Mouse (Mus musculus) left cerebral cortex, postnatal 10 days (tissue): ENCODE measurements around the gene Manf. TPM values are rescaled to one million over a fixed set of nuclear protein-coding genes. Genes with fewer than 3 reads are reported as not detected.

ENCODE experiments used
- DNase-seq, 2 experiments: peaks; one replicate each; pipeline ENCODE4 v3.0.0; 2021 to 2022; ENCODE audit warnings: low spot score in 2 of 2, mixed read lengths in 1 of 2; ENCODE audit errors: extremely low spot score in 1 of 2
- intact Hi-C: fragments of 180-260 bp; cut with DNase I; formaldehyde crosslinking; loops from one replicate; pipeline ENCODE4 v1.15.1; 2025
- total RNA-seq, 2 experiments: library from RNA; stranded (reverse); gene quantifications; 2 replicates each; pipeline ENCODE4 v1.2.3; 2021

Gene Manf
- total RNA-seq, 2 experiments from 2014 or later, result 115 to 125 TPM

DNA sequence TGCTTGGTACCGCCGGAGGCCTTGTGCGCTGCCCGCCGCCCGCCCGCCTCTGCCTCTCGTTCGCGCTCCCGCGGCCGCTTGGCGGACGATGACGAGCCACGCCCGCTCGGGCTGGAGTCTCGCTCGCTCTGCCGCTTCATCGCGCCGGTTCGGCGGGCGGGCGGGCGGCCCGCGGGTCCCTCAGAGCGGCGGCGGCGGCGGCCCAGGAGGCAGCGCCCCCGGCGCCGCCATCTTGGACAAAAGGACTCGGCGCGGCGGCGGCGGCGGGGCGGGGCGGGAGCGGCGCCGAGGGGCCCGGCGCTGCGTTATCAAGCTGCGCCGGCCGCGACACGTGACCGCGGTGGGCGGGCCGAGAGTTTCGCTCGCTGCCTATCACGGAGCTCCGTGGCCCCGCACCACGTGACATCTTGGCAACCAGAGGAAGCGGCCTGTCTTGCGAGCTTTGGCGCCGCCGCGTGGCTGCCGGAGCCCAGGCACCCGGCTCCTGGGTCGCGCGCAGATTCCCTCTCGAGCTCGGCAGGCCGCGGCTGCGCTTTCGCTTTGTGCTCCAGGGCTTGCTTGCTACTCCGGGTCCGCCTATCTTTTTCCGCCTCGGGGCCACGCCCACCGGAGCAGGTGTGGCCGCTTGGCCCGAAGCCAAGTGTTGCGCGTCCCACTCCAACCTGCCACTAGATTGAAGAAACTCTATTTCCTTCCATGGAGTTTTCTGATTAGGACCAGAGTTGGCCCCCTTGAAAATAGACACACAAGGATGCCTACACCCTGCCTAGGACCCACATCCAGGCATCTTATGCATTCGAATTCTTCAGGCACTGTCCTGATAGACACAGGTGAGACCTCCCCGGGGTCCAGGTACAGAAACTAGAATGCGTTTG is 4.7 kb downstream of the Manf start, which contains the start of gene Rbm15b:
TSS of gene Rbm15b (minus strand) at position 601 of the 875 bp plus-strand sequence.
- intact Hi-C loops, result loop anchor here (5.0 to 10.0 kb wide), 2 partner anchors 405 to 648 kb away; partner anchors contain the start of gene Tmem115

GRCm38 (mm10) chr9:106885901-106886731 is 5.7 kb downstream of the Manf start:
- peak in 1 of 2 experiments; percentile 74 for DNase-seq
- intact Hi-C loops, result loop anchor here (5.0 to 10.0 kb wide), 2 partner anchors 406 to 649 kb away; partner anchors contain the start of gene Tmem115

More for the DNA sequence above, 4.7 kb downstream of the Manf start, which contains the start of gene Rbm15b:
- DNase-seq, result peak; percentile 97 to 99

DNA sequence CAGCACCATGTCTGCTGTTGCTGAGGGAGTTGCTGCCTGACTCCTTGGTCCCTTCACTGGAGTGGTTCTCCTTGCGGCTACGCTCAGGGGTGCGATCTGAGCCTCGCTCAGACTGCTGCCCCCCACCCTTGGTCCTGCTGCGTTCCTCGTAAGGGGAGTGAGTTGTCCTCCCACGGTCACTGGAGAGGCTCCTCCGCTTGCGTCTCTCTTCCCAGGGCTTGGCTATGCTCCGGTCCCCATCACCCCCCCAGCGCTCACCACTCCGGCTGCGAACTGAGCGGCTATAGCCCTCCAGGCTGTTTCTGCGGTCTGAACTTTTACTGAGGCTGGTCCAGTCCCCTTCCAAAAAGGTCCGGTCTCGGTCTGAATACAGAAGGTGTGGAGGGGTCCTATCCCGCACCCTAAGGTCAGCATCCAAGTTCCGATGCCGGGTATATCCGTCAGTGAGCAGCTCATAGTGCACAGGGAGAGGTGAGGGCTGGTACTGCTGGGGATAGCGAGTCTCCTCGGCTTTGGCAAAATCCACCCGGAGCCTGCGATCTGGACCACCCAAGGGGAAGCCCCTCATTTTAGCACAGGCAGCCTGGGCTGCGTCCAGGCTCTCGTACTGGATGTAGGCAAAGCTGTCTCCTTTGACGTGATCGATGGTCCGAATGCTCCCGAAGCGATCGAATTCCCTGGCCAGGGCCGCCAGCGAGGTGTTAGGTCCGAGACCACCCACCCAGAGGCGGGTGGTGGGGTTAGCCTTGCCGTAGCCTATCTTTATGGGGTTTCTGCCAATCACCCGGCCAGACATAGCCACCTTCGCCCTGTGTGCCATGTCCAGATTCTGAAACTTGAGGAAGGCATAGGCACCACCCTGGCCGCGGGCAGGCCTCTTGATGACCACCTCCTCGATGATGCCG is 6.5 kb downstream of the Manf start:
- DNase-seq, result no peak
- intact Hi-C loops, result loop anchor here (5.0 to 10.0 kb wide), 2 partner anchors 407 to 650 kb away; partner anchors contain the start of gene Tmem115

DNA sequence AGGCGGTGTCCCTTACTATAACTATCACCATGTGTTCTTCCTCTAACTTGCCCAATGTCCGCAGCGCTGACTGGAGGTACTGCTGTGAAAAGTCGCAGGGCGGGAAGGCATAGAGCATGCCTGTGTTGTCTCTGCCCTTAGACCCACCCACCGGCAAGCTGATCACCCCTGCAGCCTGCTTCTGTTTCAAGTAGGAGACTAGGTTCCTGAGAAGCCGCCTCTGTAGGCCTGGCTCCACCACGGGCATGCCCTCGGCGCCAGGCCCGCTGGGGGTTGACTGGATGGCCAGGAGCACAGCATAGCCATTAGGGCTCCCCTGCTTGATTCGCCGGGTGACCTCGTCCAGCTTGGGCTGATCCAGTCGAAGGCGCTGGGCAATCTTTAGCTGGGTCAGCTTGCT is 7.5 kb downstream of the Manf start:
- intact Hi-C loops, result loop anchor here (10.0 kb wide), 1 partner anchor 650 kb away; the partner anchor contains the start of gene Tmem115
- no peak for DNase-seq

GRCm38 (mm10) chr9:106883085-106883484 is 8.7 kb downstream of the Manf start:
- intact Hi-C loops, result loop anchor here (10.0 kb wide), 1 partner anchor 652 kb away; the partner anchor contains the start of gene Tmem115
- DNase-seq, result no peak

DNA sequence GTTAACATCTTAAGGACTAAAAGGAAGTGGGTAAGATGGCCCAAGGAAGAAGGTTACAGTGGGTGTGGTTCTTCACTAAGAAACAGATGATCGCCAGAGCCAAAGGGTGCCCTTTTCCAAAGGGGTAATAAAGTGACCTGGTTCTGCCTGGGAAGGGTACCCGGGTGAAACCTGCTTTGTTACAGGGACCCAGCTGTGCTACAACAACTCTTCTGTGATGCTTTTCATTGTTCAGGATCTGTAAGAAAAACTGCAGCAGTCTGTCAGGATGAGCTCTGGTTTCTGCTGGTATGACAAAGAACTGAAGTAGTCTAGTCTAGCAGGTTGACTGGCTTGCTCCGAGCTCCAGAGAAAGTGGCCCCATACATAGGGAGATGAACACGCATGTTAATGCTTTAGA is 9.6 kb downstream of the Manf start:
- DNase-seq, result no peak
- intact Hi-C loops, result loop anchor here (10.0 kb wide), 1 partner anchor 653 kb away; the partner anchor contains the start of gene Tmem115

DNA sequence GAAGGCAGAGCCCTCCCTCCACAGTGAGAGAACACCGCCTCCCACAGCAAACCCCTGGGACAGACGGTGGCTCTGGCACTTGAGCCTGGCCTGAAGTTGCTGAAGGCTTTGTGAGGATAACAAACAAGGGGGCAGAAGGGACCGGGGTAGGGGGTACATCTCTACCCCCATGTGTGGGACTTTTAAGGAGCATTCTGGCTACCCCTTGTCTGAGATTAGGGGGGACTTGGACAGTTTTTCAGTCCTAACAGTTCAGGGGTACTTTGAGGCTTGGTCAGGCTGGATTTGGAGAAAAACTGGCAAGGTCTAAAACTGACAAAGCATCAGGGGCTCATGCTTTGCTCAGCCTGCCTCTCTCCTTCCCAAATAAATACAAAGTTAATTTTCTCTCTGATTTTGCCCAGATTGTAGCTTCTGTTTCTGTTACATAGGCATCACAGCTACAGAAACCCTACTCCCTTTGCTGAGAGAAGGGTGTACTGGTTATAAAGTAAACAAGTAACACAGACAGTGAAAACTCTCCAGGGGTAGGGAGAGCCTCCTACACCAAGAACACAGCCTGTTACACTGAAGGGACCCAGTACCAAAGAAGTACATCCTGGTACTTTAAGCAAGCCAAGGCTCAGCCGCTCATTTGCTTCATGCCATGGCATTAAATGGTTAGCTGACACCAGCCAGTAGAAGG is 10.6 kb downstream of the Manf start:
- intact Hi-C loops, result loop anchor here (10.0 kb wide), 1 partner anchor 654 kb away; the partner anchor contains the start of gene Tmem115

GRCm38 (mm10) chr9:106879471-106879870 is 12.3 kb downstream of the Manf start:
- no peak for DNase-seq
- intact Hi-C loops, result no loop called here

More for the DNA sequence above, 10.6 kb downstream of the Manf start:
- no peak for DNase-seq

DNA sequence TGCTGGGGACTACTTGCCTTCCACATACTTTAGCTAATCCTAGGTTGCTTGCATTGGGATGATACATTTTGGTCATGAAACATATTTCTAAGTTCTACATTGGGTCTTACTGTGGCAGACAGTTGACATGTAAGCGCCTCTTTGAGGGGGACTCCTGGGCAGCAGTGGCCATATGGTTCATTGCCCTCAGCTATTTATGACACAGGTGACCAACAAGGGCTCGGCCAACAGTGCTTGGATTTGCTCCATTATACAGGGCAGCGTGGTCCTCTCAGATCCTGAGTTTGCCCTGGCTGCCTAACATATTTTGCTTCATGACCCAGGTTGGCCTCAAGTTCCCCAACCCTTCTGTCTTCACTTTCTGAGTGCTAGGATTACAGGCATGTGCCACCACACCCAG is 15.1 kb downstream of the Manf start:
- no peak for DNase-seq
- intact Hi-C loops, result no loop called here

DNA sequence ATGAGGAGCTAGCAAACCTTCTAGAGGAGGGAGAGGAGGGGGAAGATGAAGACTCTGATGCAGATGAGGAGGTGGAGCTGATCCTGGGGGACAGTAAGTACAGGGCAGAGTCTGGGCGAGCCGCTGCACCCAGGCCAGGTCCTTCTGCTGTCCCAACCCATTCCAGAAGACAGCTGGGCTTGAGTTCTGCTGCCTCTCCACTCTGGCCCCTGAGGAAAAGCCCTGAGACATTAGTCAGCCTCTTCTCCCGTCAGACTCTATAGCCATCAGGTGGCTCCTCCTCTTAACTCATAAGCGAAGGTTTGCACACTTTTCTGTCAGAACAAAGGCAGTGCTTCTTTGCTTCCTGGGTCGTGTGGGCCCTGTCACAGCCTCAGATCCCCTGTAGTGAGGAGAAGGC is 17.6 kb downstream of the Manf start:
- DNase-seq, result no peak
- intact Hi-C loops, result no loop called here

DNA sequence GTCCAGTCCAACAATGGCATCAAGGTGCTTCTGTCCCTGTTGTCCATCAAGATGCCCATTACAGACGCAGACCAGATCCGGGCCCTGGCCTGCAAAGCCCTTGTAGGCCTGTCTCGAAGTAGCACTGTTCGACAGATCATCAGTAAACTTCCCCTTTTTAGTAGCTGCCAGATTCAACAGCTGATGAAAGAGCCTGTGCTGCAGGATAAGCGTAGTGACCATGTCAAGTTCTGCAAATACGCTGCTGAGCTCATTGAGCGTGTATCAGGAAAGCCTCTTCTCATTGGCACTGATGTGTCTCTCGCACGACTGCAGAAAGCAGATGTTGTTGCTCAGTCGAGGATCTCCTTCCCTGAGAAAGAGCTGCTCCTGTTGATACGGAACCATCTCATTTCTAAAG is 33.7 kb downstream of the Manf start:
- intact Hi-C loops, result no loop called here
- DNase-seq, result no peak

- DNase-seq, result no peak
- intact Hi-C loops, result no loop called here
These were observed 35.1 kb downstream of the Manf start for GRCm38 (mm10) chr9:106856664-106857063.

GRCm38 (mm10) chr9:106842800-106843199 is 49.0 kb downstream of the Manf start:
- no peak for DNase-seq
- intact Hi-C loops, result no loop called here

DNA sequence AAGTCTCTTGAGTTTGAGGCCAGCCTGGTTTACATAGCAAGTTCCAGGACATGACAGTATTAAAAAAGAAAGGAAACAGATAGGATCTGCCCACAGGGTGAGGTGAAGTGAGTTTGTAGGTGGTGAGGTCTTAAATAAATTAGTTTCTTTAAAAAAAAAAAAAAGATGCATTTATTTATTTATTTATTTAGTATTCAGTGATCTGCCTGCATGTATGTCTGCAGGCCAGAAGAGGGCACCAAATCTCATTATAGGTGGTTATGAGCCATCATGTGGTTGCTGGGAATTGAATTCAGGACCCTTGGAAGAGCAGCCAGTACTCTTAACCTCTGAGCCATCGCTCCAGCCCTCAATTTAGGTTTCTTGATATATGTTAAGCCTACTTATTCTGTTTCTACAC is 51.2 kb downstream of the Manf start:
- intact Hi-C loops, result no loop called here
- DNase-seq, result no peak

GRCm38 (mm10) chr9:106822381-106823104 is 69.2 kb downstream of the Manf start:
- DNase-seq, result peak; percentile 72 to 94
- intact Hi-C loops, result loop anchor here (5.0 kb wide), 2 partner anchors 135 to 150 kb away; partner anchors contain the start of gene Tex264

DNA sequence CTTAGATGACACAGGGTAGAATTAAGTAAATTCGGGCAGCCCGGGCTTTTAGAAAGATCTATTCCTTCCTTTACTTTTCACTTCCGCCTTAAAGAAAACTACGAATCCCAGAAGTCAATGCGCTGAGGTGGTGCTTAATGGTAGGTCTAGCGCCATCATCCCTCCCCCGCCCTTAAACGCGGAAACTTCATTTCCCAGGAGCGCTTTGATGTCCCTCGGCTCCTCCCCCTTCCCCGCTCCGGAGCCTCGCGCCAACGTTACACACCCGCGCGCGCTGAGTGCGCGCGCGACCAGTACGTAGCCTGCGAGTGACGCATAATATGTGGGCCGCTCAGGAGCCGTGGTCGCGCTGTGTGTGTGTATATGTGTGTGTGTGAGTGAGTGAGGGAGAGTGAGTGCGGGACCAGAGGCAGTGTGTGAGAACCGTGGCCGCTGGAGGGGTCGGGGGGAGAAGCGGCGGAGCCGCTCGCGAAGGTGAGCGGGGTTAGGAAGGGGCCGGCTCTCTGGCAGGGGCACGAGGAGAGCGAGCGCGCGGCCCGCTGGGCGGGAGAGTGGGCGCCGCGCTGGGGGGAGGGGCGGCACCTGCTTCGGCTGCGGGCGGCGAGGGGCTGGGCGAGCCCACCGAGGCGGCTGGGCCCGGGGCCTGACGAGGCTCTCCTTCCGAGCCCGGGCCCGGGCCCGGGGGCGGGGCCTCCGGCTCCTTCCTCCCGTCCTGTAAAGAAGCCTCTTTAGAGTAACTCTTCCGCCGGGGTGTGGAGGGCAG is 70.0 kb downstream of the Manf start, which contains the start of gene Dcaf1:
TSS of gene Dcaf1 (plus strand) at position 257 of the 763 bp plus-strand sequence.
- DNase-seq, result peak; percentile 94 to 97
- intact Hi-C loops, result loop anchor here (5.0 kb wide), 2 partner anchors 134 to 149 kb away; partner anchors contain the start of gene Tex264
